Comparison of ENCODE assay signal across 10 mouse cellular contexts in the genomic region with DNA sequence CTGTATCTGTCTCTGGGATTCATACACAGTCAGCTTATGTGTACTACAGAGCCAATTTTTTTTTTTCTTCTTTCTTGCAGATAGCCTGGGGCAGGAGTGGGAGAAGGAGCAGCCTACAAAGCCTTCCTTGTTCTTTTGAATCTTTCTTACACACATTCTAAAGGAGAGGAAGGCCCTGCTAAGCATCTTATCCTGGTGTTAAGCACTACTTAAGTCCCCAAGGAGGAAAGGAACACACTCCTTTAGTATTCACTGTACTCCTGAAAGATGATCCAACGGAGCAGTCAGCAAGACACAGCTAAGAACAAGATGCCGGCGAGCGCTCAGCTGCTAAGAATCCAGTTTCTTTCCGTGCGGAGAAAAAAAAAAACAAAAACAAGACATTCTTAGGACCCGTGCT.
DNase-seq lines count a peak whose midpoint lies in the region; ATAC-seq and TF ChIP-seq lines count a peak whose summit lies in the region.
"Had no signal": no experiment of that assay in that cellular context is flagged by ENCODE, and none has a peak within 500 bp of the region (broad histone marks: within the 10 kb centered on the region; RNA-seq: fewer than 3 reads in every experiment).

No protein-coding gene starts in this region.

- DNase-seq in heart, adult 11 months: peak; percentile 0
- DNase-seq in heart, postnatal 25 days (ENCODE audit: low spot score): no peak
- DNase-seq in midbrain, embryonic 10.5 days (ENCODE audit: low spot score): no peak
- DNase-seq in midbrain, postnatal 0 days (ENCODE audit: low spot score): no peak
- DNase-seq in midbrain, embryonic 14.5 days: peak; percentile 69
- no peak for DNase-seq in urinary bladder, adult 2 months (ENCODE audit: low spot score)
- no peak for DNase-seq in right cerebral cortex, postnatal 10 days (ENCODE audit: low spot score in 2 of 2)
- DNase-seq: gastrocnemius, postnatal 10 days had no signal

- H3K4me1 ChIP-seq in midbrain, embryonic 10.5 days: peaks cover 34% of the 10 kb centered on the region
- H3K4me1 ChIP-seq in midbrain, postnatal 0 days (ENCODE audit: insufficient read depth, low read length): no peaks in the 10 kb centered on the region; the same call in none of the 2 replicates
- peaks cover 38% of the 10 kb centered on the region for H3K4me1 ChIP-seq in forebrain, embryonic 16.5 days (replicated peaks; ENCODE audit: control insufficient read depth, insufficient read depth, low read length)
- H3K4me1 ChIP-seq in midbrain, embryonic 14.5 days (ENCODE audit: control insufficient read depth, insufficient read depth, low read length): peaks cover 28% of the 10 kb centered on the region

- no peaks in the 10 kb centered on the region for H3K9me3 ChIP-seq in midbrain, embryonic 10.5 days (replicated peaks)
- H3K9me3 ChIP-seq in midbrain, postnatal 0 days (ENCODE audit: low read length): no peaks in the 10 kb centered on the region
- H3K9me3 ChIP-seq in forebrain, embryonic 16.5 days (ENCODE audit: control insufficient read depth, low read length): no peaks in the 10 kb centered on the region
- no peaks in the 10 kb centered on the region for H3K9me3 ChIP-seq in midbrain, embryonic 14.5 days (ENCODE audit: control insufficient read depth, low read length)
- H3K9me3 ChIP-seq: limb, embryonic 15.5 days had no signal

- no peaks in the 10 kb centered on the region for H3K27me3 ChIP-seq in midbrain, embryonic 10.5 days (ENCODE audit: low read depth, poor library complexity, severe bottlenecking)
- H3K27me3 ChIP-seq in midbrain, postnatal 0 days (ENCODE audit: insufficient read depth, low read length): no peaks in the 10 kb centered on the region; the same call in 1 of the 2 replicates
- H3K27me3 ChIP-seq in forebrain, embryonic 16.5 days (replicated peaks; ENCODE audit: control insufficient read depth, insufficient read depth, low read length): no peaks in the 10 kb centered on the region
- no peaks in the 10 kb centered on the region for H3K27me3 ChIP-seq in midbrain, embryonic 14.5 days (ENCODE audit: control insufficient read depth, insufficient read depth, low read length)
- H3K27me3 ChIP-seq: limb, embryonic 15.5 days had no signal

- no peaks in the 10 kb centered on the region for H3K36me3 ChIP-seq in midbrain, embryonic 10.5 days
- no peaks in the 10 kb centered on the region for H3K36me3 ChIP-seq in midbrain, postnatal 0 days (ENCODE audit: insufficient read depth, low read length)
- no peaks in the 10 kb centered on the region for H3K36me3 ChIP-seq in forebrain, embryonic 16.5 days (ENCODE audit: control insufficient read depth, insufficient read depth)
- no peaks in the 10 kb centered on the region for H3K36me3 ChIP-seq in midbrain, embryonic 14.5 days (ENCODE audit: control insufficient read depth, insufficient read depth, low read length)
- H3K36me3 ChIP-seq: limb, embryonic 15.5 days had no signal

- no peak overlapping the region for H3K4me3 ChIP-seq in midbrain, embryonic 10.5 days
- no peak overlapping the region for H3K4me3 ChIP-seq in midbrain, postnatal 0 days (ENCODE audit: low read depth, low read length)
- no peak overlapping the region for H3K4me3 ChIP-seq in forebrain, embryonic 16.5 days (replicated peaks; ENCODE audit: low read length)
- no peak overlapping the region for H3K4me3 ChIP-seq in midbrain, embryonic 14.5 days (replicated peaks; ENCODE audit: low read depth, low read length)
- H3K4me3 ChIP-seq: limb, embryonic 15.5 days had no signal

- no peak overlapping the region for H3K4me2 ChIP-seq in midbrain, postnatal 0 days (ENCODE audit: low read depth, low read length, poor library complexity, severe bottlenecking)
- H3K4me2 ChIP-seq in forebrain, embryonic 16.5 days (ENCODE audit: low read length): 0 out of 2 replicates have a peak overlapping the region, but pooled peaks have one; percentile 4
- no peak overlapping the region for H3K4me2 ChIP-seq in midbrain, embryonic 14.5 days (ENCODE audit: low read length)
- H3K4me2 ChIP-seq: limb, embryonic 15.5 days had no signal

- no peak for ATAC-seq in midbrain, postnatal 0 days (ENCODE audit: low FRiP score)
- no peak for ATAC-seq in forebrain, embryonic 16.5 days
- ATAC-seq in midbrain, embryonic 14.5 days (ENCODE audit: low FRiP score, low TSS enrichment): no peak

- WGBS in midbrain, embryonic 10.5 days: 21% methylated on average over 7 of the region's 7 CpGs
- WGBS in midbrain, postnatal 0 days: 23% methylated on average over 7 of the region's 7 CpGs
- WGBS in forebrain, embryonic 16.5 days: 11% methylated on average over 7 of the region's 7 CpGs
- 15% methylated on average over 7 of the region's 7 CpGs for WGBS in midbrain, embryonic 14.5 days

- H3K27ac ChIP-seq in midbrain, embryonic 10.5 days (replicated peaks): 0 out of 2 replicates have a peak overlapping the region, but pooled peaks have one; percentile 0
- no peak overlapping the region for H3K27ac ChIP-seq in midbrain, postnatal 0 days (ENCODE audit: low read depth, low read length)
- no peak overlapping the region; the same call in 1 of the 2 replicates for H3K27ac ChIP-seq in forebrain, embryonic 16.5 days (ENCODE audit: low read length)
- 0 out of 2 replicates have a peak overlapping the region, but pooled peaks have one; percentile 33 for H3K27ac ChIP-seq in midbrain, embryonic 14.5 days (replicated peaks; ENCODE audit: low read depth, low read length)
- H3K27ac ChIP-seq: limb, embryonic 15.5 days had no signal

- no peak overlapping the region for H3K9ac ChIP-seq in midbrain, postnatal 0 days (replicated peaks; ENCODE audit: low read length, poor library complexity, severe bottlenecking)
- peak overlapping the region; percentile 26; the same call in 1 of the 2 replicates for H3K9ac ChIP-seq in forebrain, embryonic 16.5 days (replicated peaks; ENCODE audit: low read depth, low read length)
- H3K9ac ChIP-seq in midbrain, embryonic 14.5 days (replicated peaks; ENCODE audit: low read length): no peak overlapping the region
- H3K9ac ChIP-seq: limb, embryonic 15.5 days had no signal

- no peak for TF ChIP-seq CTCF in midbrain, postnatal 0 days (IDR thresholded peaks at IDR 0.05)

- intact Hi-C loops in heart, postnatal 25 days (cut with DNase I): no loop called here

Comparison
In these comparisons a context has a peak if more than half of its experiments do, and no peak if none do; other contexts are left out.
1. DNase-seq: peak in heart, adult 11 months (single experiment) and midbrain, embryonic 14.5 days (single experiment); none in heart, postnatal 25 days (single experiment), midbrain, embryonic 10.5 days (single experiment), midbrain, postnatal 0 days (single experiment), urinary bladder, adult 2 months (single experiment) and right cerebral cortex, postnatal 10 days (0 of 2).
2. H3K27ac ChIP-seq: peak in midbrain, embryonic 10.5 days (single experiment) and midbrain, embryonic 14.5 days (single experiment); none in midbrain, postnatal 0 days (single experiment) and forebrain, embryonic 16.5 days (single experiment).